Mouse (Mus musculus): ENCODE data around the gene Rassf8. TPM values are rescaled to one million over a fixed set of nuclear protein-coding genes. Genes with fewer than 3 reads are reported as not detected.

Gene Rassf8
- polyA plus RNA-seq, 1 experiment from 2014 or later, result 15.7 TPM

DNA sequence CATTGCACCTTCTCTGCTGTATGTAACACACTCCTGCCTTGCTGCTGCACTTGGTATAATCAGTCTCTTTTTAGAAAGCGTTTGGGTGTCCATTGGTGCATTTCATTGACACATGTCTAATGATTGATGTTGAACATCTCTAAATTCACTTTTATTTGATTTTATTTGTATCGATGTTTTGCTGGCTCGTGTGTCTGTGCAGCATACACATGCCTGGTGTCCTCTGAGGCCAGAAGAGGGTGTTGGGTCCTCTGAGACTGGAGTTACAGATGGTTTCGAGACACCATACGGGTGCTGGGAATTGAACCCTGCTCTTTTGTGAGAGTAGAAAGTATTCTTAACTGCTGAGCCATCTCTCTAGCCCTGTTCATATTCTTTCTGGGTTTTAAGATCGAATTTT lies 6.7 kb downstream of the Rassf8 start:
- Histone ChIP-seq H3K4me1 (ENCODE audit: control insufficient read depth in 2 of 2, insufficient read depth in 2 of 2, low read length in 2 of 2) (peaks cover 28 to 68% of the 10 kb centered on the region in 2 experiments), H3K36me3 (ENCODE audit: control insufficient read depth, insufficient read depth, low read length) (peaks cover 21% of the 10 kb centered on the region), H3K9me3 (ENCODE audit: control insufficient read depth, low read length) (no peaks in the 10 kb centered on the region), H3K9ac (ENCODE audit: low read length) (no peak overlapping the region), H3K4me2 (ENCODE audit: low read length) (no peak overlapping the region), H3K27me3 (ENCODE audit: control insufficient read depth, insufficient read depth, low read length) (no peaks in the 10 kb centered on the region), H3K4me3 (ENCODE audit: control insufficient read depth in 1 of 2, insufficient read depth in 1 of 2, low read depth in 1 of 2, low read length in 2 of 2) (no peak overlapping the region), H3K27ac (replicated peaks in 1 of 2; ENCODE audit: control insufficient read depth in 1 of 2, insufficient read depth in 1 of 2, low read depth in 2 of 2, low read length in 2 of 2) (no peak overlapping the region)
- 89% methylated on average over 6 of the region's 6 CpGs for WGBS
- ATAC-seq (ENCODE audit: insufficient number of reproducible peaks, insufficient read depth, low FRiP score, low read depth), result no peak

GRCm38 (mm10) chr6:145754416-145754815 lies 7.9 kb downstream of the Rassf8 start:
- peaks cover 21% of the 10 kb centered on the region for H3K36me3 ChIP-seq (ENCODE audit: control insufficient read depth, insufficient read depth, low read length)
- no peak overlapping the region for H3K4me3 ChIP-seq (ENCODE audit: control insufficient read depth in 1 of 2, insufficient read depth in 1 of 2, low read depth in 1 of 2, low read length in 2 of 2)
- H3K27ac ChIP-seq (replicated peaks in 1 of 2; ENCODE audit: control insufficient read depth in 1 of 2, insufficient read depth in 1 of 2, low read depth in 2 of 2, low read length in 2 of 2), result peak overlapping the region in 1 of 2 experiments; percentile 35; a peak in 1 of 4 replicates
- H3K9me3 ChIP-seq (ENCODE audit: control insufficient read depth, low read length), result no peaks in the 10 kb centered on the region
- no peaks in the 10 kb centered on the region for H3K27me3 ChIP-seq (ENCODE audit: control insufficient read depth, insufficient read depth, low read length)
- WGBS, result 56% methylated on average over 6 of the region's 6 CpGs
- peaks cover 35 to 73% of the 10 kb centered on the region in 2 experiments for H3K4me1 ChIP-seq (ENCODE audit: control insufficient read depth in 2 of 2, insufficient read depth in 2 of 2, low read length in 2 of 2)
- no peak overlapping the region for H3K9ac ChIP-seq (ENCODE audit: low read length)
- no peak overlapping the region for H3K4me2 ChIP-seq (ENCODE audit: low read length)
- ATAC-seq (ENCODE audit: insufficient number of reproducible peaks, insufficient read depth, low FRiP score, low read depth), result no peak

DNA sequence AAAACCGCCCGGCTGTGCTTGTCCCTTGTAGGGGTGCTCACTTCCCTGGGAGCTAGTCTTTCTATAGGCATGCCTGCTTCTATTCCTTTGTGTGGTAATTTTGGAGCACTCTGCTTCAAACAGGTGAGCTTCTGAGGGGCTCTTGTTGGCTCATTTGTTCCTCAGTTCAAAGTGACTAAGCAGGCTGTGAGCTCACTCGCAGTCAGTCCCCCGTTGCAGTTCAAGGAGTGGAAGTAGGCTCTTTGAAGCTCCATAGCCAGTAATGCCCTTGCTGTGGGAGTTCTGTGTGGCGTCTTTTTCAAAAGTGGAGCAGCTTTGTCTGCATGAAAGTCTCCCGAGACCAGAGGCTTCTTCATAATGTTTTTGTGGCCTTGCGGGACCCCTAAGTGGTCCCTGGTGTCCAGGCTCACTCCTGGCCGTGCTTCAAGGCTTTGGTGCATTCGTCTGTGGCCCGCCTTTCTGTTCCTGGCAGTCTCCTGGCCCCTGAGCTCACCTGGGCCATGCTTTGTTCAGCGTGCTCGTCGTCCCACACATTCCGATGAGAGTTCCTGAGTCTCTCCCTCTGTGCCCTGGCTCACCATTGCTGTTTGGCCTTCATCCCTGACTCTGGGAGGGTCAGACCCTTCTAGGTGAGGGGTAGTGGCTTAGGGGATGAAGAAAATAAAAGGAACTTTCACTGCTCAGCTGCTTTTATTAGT lies 9.5 kb downstream of the Rassf8 start:
- Histone ChIP-seq H3K4me1 (ENCODE audit: control insufficient read depth in 2 of 2, insufficient read depth in 2 of 2, low read length in 2 of 2) (peaks cover 47 to 89% of the 10 kb centered on the region in 2 experiments), H3K36me3 (ENCODE audit: control insufficient read depth, insufficient read depth, low read length) (peaks cover 12% of the 10 kb centered on the region), H3K27ac (replicated peaks in 1 of 2; ENCODE audit: control insufficient read depth in 1 of 2, insufficient read depth in 1 of 2, low read depth in 2 of 2, low read length in 2 of 2) (peak overlapping the region in 1 of 2 experiments; percentile 26; a peak in 1 of 4 replicates), H3K9ac (ENCODE audit: low read length) (peak overlapping the region; percentile 35; the same call in 1 of the 2 replicates), H3K27me3 (ENCODE audit: control insufficient read depth, insufficient read depth, low read length) (no peaks in the 10 kb centered on the region), H3K4me2 (ENCODE audit: low read length) (no peak overlapping the region), H3K9me3 (ENCODE audit: control insufficient read depth, low read length) (no peaks in the 10 kb centered on the region), H3K4me3 (ENCODE audit: control insufficient read depth in 1 of 2, insufficient read depth in 1 of 2, low read depth in 1 of 2, low read length in 2 of 2) (no peak overlapping the region)
- 67% methylated on average over 14 of the region's 14 CpGs for WGBS
- no peak for ATAC-seq (ENCODE audit: insufficient number of reproducible peaks, insufficient read depth, low FRiP score, low read depth)

DNA sequence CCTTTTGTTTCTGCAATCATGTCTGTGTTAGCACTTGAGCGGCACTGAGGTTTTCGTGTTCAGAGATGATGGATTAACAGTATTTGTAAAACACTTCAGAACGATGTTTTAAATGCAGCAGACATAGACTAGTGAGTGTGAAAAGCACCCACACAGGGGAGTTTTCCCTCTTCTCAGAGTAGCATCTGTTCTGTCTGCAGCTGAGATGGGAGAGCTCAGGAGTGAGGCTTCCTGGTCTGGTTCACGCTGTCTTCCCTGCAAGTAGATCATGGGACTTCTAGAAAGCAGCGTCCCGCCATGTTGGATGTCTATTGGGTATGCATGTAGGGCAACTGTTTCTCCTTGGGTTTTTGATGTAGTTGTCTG lies 10.1 kb downstream of the Rassf8 start:
- no peak for ATAC-seq (ENCODE audit: insufficient number of reproducible peaks, insufficient read depth, low FRiP score, low read depth)
- Histone ChIP-seq H3K4me1 (ENCODE audit: control insufficient read depth in 2 of 2, insufficient read depth in 2 of 2, low read length in 2 of 2) (peaks cover 52 to 94% of the 10 kb centered on the region in 2 experiments), H3K4me2 (ENCODE audit: low read length) (no peak overlapping the region), H3K9me3 (ENCODE audit: control insufficient read depth, low read length) (no peaks in the 10 kb centered on the region), H3K9ac (ENCODE audit: low read length) (peak overlapping the region; percentile 35; the same call in 1 of the 2 replicates), H3K4me3 (ENCODE audit: control insufficient read depth in 1 of 2, insufficient read depth in 1 of 2, low read depth in 1 of 2, low read length in 2 of 2) (no peak overlapping the region), H3K27ac (replicated peaks in 1 of 2; ENCODE audit: control insufficient read depth in 1 of 2, insufficient read depth in 1 of 2, low read depth in 2 of 2, low read length in 2 of 2) (no peak overlapping the region), H3K36me3 (ENCODE audit: control insufficient read depth, insufficient read depth, low read length) (peaks cover 9% of the 10 kb centered on the region; the same call in 1 of the 2 replicates), H3K27me3 (ENCODE audit: control insufficient read depth, insufficient read depth, low read length) (no peaks in the 10 kb centered on the region)
- 80% methylated on average over 6 of the region's 6 CpGs for WGBS

DNA sequence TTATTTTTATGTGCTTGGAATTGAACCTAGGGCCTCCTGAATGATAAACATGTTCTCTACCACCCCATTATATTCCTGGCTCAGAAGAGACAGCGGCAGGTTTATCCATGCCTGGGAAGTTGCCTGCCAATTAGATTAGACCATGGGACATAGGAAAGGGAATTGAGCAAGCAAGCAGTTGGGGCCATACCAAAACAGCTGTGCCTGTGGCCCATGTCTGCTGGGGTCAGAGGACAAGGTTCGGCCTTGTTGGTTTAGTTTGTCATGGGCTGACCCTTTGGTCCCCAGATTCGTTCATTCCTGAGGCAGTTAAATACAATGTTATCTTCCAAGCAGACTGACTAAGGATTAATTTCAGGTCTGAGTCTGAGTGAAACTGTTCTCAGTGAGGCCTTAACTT lies 10.8 kb downstream of the Rassf8 start:
- peaks cover 52 to 94% of the 10 kb centered on the region in 2 experiments for H3K4me1 ChIP-seq (ENCODE audit: control insufficient read depth in 2 of 2, insufficient read depth in 2 of 2, low read length in 2 of 2)
- H3K27ac ChIP-seq (replicated peaks in 1 of 2; ENCODE audit: control insufficient read depth in 1 of 2, insufficient read depth in 1 of 2, low read depth in 2 of 2, low read length in 2 of 2), result 0 out of 4 replicates have a peak overlapping the region, but pooled peaks of 1 of the 2 experiments have one; percentile 88
- no peak overlapping the region for H3K4me3 ChIP-seq (ENCODE audit: control insufficient read depth in 1 of 2, insufficient read depth in 1 of 2, low read depth in 1 of 2, low read length in 2 of 2)
- ATAC-seq (ENCODE audit: insufficient number of reproducible peaks, insufficient read depth, low FRiP score, low read depth), result no peak
- H3K27me3 ChIP-seq (ENCODE audit: control insufficient read depth, insufficient read depth, low read length), result no peaks in the 10 kb centered on the region
- WGBS, result 73% methylated on average over 3 of the region's 3 CpGs
- peaks cover 9% of the 10 kb centered on the region; the same call in 1 of the 2 replicates for H3K36me3 ChIP-seq (ENCODE audit: control insufficient read depth, insufficient read depth, low read length)
- H3K9me3 ChIP-seq (ENCODE audit: control insufficient read depth, low read length), result no peaks in the 10 kb centered on the region
- no peak overlapping the region for H3K9ac ChIP-seq (ENCODE audit: low read length)
- H3K4me2 ChIP-seq (ENCODE audit: low read length), result no peak overlapping the region

DNA sequence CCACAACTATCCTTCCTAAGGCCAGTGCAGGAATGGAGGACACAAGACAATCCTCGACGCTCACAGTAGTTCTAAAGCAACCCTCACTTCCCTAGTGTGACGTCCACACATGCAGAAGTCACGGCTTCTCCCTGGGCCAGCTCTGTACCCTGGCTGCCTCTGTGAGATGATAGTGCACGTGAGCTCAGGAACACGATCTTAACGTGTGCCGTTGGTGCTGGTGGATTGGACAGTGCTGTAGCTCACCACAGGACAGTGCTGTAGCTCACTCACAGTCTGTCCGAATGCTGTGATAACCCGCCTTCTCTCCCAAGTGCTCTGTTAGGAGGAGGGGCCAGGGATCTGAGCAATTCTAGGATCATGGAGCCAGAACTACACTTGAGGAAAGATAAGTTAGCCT lies 12.1 kb downstream of the Rassf8 start:
- H3K4me1 ChIP-seq (ENCODE audit: control insufficient read depth in 2 of 2, insufficient read depth in 2 of 2, low read length in 2 of 2), result peaks cover 50 to 94% of the 10 kb centered on the region in 2 experiments
- ATAC-seq (ENCODE audit: insufficient number of reproducible peaks, insufficient read depth, low FRiP score, low read depth), result peak; percentile 55; the same call in 1 of the 2 replicates
- WGBS, result 36% methylated on average over 10 of the region's 10 CpGs
- peak overlapping the region; percentile 53 for H3K9ac ChIP-seq (ENCODE audit: low read length)
- no peak overlapping the region for H3K4me3 ChIP-seq (ENCODE audit: control insufficient read depth in 1 of 2, insufficient read depth in 1 of 2, low read depth in 1 of 2, low read length in 2 of 2)
- peak overlapping the region; percentile 22 to 88 for H3K27ac ChIP-seq (replicated peaks in 1 of 2; ENCODE audit: control insufficient read depth in 1 of 2, insufficient read depth in 1 of 2, low read depth in 2 of 2, low read length in 2 of 2)
- peaks cover 9% of the 10 kb centered on the region; the same call in 1 of the 2 replicates for H3K36me3 ChIP-seq (ENCODE audit: control insufficient read depth, insufficient read depth, low read length)
- no peaks in the 10 kb centered on the region for H3K9me3 ChIP-seq (ENCODE audit: control insufficient read depth, low read length)
- H3K4me2 ChIP-seq (ENCODE audit: low read length), result no peak overlapping the region
- H3K27me3 ChIP-seq (ENCODE audit: control insufficient read depth, insufficient read depth, low read length), result no peaks in the 10 kb centered on the region

- Histone ChIP-seq H3K36me3 (ENCODE audit: control insufficient read depth, insufficient read depth, low read length) (peaks cover 9% of the 10 kb centered on the region; the same call in 1 of the 2 replicates), H3K9ac (ENCODE audit: low read length) (no peak overlapping the region), H3K4me2 (ENCODE audit: low read length) (no peak overlapping the region), H3K27me3 (ENCODE audit: control insufficient read depth, insufficient read depth, low read length) (no peaks in the 10 kb centered on the region), H3K9me3 (ENCODE audit: control insufficient read depth, low read length) (no peaks in the 10 kb centered on the region), H3K4me3 (ENCODE audit: control insufficient read depth in 1 of 2, insufficient read depth in 1 of 2, low read depth in 1 of 2, low read length in 2 of 2) (no peak overlapping the region), H3K27ac (replicated peaks in 1 of 2; ENCODE audit: control insufficient read depth in 1 of 2, insufficient read depth in 1 of 2, low read depth in 2 of 2, low read length in 2 of 2) (peak overlapping the region; percentile 88 to 93), H3K4me1 (ENCODE audit: control insufficient read depth in 2 of 2, insufficient read depth in 2 of 2, low read length in 2 of 2) (peaks cover 54 to 96% of the 10 kb centered on the region in 2 experiments)
- ATAC-seq (ENCODE audit: insufficient number of reproducible peaks, insufficient read depth, low FRiP score, low read depth), result no peak
- WGBS, result 63% methylated on average over 2 of the region's 2 CpGs
Measured at GRCm38 (mm10) chr6:145759432-145759831, 12.9 kb downstream of the Rassf8 start.

Data from heart, embryonic 14.5 days (tissue).